Mouse (Mus musculus): Measurements from ENCODE around the gene Larp1b. TPM values are rescaled to one million over a fixed set of nuclear protein-coding genes. Genes with fewer than 3 reads are reported as not detected.

Gene Larp1b
- total RNA-seq, 2 experiments from 2014 or later: 14.1 to 16.4 TPM

DNA sequence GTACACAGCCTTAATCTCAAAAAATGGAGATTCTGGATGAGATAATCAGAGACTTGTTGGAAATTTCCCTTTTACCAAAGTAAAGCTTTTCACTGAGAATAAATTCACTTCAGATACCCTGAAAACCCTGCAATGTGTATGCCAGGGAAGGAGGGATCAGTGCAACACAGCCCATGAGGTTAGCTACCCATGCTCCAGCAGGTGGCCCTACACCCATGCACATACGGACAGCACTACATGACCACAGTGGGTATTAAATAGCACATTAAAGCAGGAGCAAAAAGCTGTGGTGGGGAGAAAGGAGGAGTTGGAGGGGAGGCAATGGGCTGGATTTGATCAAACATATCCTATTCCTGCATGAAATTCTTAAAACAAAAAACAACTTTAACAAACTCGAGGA, 120.9 kb downstream of the Larp1b start:
- H3K27ac ChIP-seq: no peak overlapping the region
- DNase-seq (ENCODE audit: low spot score in 2 of 2): no peak
- H3K4me3 ChIP-seq: no peak overlapping the region
- TF ChIP-seq CTCF (conservative IDR thresholded peaks at IDR 0.05): peak; percentile 34; the same call in 1 of the 2 replicates

DNA sequence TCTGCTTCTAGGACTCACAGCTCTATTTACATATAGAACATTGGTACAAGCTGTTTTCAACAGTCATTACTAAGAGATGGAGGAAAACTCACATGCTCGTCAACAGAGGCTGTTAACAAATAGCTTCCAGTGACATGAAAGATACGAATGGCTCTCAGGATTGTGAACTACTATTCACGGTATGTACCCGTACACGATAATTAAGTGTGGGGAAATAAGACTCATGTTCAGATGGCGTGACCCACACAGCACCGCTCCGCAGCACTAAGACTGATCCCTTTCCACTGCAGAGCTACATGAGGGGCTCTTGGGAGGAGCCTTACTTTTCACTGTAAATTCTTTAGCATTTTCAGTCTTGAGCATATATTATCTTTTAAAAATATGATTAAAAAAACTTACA, 125.7 kb downstream of the Larp1b start:
- no peak overlapping the region for H3K27ac ChIP-seq
- no peak overlapping the region for H3K4me3 ChIP-seq
- TF ChIP-seq CTCF (conservative IDR thresholded peaks at IDR 0.05): no peak
- DNase-seq (ENCODE audit: low spot score in 2 of 2): no peak

DNA sequence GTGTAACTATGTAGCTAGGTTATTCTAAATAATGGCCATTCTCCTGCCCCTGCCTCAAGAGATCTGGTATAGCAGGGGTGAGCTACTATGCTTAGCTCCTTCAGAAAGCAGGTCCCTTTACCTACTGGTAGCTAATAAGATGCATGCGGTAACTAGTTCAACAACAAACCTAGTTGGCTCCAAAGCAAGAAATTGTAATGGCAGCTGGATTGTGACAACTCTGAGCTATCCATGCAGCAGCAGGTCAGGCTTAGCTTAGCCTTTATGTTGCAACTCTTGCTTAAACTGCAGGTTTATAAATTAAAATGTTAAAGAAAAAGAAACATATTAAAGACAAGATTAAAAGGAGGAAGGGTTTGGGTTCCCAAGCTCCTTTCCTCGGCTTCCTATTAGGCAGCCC, 129.0 kb downstream of the Larp1b start:
- DNase-seq (ENCODE audit: low spot score in 2 of 2): no peak
- H3K4me3 ChIP-seq: no peak overlapping the region
- TF ChIP-seq CTCF (conservative IDR thresholded peaks at IDR 0.05): no peak
- H3K27ac ChIP-seq: no peak overlapping the region

DNA sequence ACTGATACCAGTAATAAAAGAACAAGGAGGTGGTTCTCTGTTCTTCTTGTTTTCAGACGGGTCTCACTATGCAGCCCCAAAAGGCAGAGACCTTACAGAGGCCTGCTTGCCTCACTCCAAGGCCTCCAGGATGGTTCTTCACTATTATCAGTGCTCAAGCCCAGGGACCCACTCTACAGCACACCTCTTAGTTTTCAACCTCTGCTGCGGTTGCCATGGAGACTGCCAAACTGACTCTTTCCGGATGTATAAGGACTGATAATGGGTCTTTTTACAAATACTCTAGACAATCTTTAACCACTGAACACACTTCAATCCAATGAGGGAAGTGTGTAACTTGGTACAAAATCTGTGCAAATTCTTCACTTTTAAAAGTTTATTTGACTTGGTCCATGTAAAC, 131.1 kb downstream of the Larp1b start:
- no peak for TF ChIP-seq CTCF (conservative IDR thresholded peaks at IDR 0.05)
- H3K27ac ChIP-seq: no peak overlapping the region
- no peak for DNase-seq (ENCODE audit: low spot score in 2 of 2)
- H3K4me3 ChIP-seq: no peak overlapping the region

DNA sequence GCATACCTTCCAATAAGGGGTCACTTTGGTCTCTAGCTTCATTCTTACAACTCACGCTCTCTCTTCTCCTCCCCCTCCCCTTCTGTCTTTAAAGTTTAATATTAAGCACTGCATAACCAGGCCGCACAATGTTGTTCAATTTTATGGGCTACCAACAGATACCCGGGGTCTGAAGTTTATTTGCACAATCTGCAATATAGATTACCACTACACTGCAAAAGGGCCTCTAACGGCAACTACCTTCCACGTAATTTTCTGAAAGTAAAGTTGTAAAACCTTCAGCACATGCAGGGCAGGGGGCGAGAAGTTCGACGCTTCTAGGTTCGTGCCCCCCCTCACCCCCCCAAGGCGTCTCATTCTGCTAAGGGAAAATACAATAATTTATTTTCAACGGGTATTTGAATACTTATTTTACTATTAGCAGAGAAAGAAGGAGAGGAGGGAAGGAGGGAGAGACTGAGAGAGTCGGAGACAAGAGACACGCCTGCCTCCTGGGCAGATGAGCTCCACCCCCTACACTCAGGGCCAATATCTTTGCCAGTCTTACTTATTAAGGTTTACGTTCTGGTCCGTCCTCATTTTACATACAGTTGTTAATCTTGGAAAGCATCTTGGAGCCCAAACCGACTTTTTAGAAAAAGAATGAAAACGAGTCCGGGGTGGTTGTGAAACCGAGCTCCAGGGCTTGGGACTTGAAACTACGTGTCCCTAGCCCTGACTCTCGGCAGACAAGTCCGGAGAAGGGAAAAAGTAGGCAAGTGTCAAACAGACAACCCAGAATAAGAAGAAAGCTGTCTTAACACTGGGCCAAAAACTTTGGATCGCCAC, 132.1 kb downstream of the Larp1b start:
- TF ChIP-seq CTCF (conservative IDR thresholded peaks at IDR 0.05): no peak
- no peak for DNase-seq (ENCODE audit: low spot score in 2 of 2)
- Histone ChIP-seq H3K27ac (peak overlapping the region; percentile 93), H3K4me3 (peak overlapping the region; percentile 94)

DNA sequence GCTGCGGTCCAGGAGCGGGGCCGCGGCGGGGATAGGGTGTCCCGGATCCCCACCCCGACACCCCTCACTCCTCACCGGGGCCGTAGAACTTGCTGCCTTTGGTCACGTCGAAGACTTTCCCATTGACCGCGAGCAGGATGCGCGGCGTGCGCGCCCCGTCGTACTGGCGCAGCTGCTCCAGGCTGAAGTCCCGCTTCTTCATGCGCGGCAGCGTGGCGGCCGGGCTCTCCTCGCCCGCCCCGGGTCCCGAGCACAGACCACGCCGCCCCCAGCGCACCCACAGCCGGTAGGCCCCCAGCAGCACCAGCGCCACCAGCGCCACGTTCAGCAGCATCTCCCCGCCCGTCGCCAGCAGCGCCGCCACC, 132.9 kb downstream of the Larp1b start:
- Histone ChIP-seq H3K27ac (peak overlapping the region; percentile 93), H3K4me3 (peak overlapping the region; percentile 94)
- TF ChIP-seq CTCF (conservative IDR thresholded peaks at IDR 0.05): no peak
- peak in 1 of 2 experiments; percentile 19 for DNase-seq (ENCODE audit: low spot score in 2 of 2)

DNA sequence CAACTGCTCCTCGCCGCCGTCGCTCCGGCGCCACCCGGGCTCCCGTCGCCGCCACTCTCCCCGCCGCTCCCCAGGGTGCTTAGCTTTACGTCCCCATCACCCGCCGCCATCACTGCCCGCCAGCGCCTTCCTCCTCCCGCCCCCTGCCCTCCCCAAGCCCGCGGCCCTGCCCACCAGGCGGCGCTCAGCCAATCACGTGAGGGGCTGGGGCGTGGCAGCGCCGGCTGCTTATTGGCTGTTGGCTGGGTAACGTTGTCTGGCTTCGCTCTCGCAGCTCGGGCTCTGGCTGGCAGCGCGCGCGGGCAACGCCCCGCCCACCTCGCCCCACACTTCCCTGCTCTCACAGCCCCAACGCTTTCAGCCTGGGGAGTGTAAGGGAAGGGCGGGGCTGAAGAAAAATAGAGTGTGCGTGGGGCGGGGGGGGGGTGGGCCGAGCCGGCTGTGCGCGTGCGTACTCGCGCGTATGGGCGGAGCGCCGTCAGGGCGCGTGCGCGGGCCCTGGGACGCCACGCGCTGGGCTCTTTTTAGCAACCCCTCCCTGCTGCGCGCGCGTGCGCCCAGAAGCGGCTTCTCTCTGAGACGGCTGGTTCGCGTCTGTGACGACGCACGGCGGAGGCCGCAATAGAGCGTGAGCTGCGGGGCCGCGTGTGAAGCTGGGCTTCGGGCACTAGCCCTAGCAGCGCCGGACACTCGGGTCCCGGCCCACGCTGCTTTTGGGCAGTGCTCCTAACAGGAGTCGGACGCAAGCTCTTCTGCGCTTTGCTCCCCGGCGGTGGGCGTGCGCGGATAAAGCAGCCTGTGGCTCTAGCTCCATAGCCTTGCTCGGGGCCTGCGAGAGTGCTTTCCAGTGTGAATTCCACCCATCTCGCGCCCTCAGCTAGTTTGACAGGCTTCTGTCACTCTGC, 133.5 kb downstream of the Larp1b start, which contains the start of gene Pgrmc2:
Pgrmc2 (minus strand) TSS at position 162 of the 905 bp plus-strand sequence.
- DNase-seq (ENCODE audit: low spot score in 2 of 2): peak; percentile 98 to 99
- Histone ChIP-seq H3K4me3 (peak within 1 kb of the TSS; percentile 94), H3K27ac (peak within 1 kb of the TSS; percentile 97)
- peak; percentile 63 for TF ChIP-seq CTCF (conservative IDR thresholded peaks at IDR 0.05)

DNA sequence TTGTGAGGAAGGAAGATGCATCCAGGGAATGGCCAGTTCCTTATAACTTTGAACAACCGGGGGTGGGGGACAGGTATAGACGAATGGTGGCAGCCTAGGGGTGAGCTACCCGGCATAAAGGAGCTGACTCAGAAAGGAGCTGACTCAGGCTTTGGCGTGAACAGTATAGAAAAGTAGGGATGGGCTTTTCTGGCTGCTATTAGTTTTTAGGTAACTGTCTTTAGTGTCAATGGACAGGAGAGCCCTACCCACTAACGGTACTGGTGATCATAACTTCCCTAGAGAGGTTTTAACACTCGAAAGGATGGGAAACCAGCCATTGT, 134.1 kb downstream of the Larp1b start:
- peak overlapping the region; percentile 94 for H3K4me3 ChIP-seq
- no peak for DNase-seq (ENCODE audit: low spot score in 2 of 2)
- peak overlapping the region; percentile 97 for H3K27ac ChIP-seq
- TF ChIP-seq CTCF (conservative IDR thresholded peaks at IDR 0.05): no peak

DNA sequence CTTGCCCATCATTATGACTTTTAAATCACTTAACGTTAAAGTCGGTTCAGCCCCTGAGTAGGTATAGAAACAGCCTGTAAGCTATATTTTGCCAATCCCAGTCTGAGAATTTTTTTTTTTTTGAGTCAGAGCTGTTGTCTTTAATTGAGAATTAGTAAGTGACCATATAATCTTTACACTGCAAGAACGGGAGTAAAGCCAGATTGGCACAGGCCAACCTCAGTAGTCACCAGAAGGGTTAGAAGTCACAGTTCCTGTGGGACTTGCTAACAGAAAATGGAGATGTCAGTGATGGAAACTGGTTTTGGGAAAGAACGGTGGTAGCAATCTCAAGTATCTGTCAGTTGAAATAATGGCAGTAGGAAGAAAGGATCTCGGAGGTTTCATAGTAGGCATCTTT, 134.8 kb downstream of the Larp1b start:
- no peak for TF ChIP-seq CTCF (conservative IDR thresholded peaks at IDR 0.05)
- no peak for DNase-seq (ENCODE audit: low spot score in 2 of 2)
- H3K4me3 ChIP-seq: no peak overlapping the region
- no peak overlapping the region for H3K27ac ChIP-seq

DNA sequence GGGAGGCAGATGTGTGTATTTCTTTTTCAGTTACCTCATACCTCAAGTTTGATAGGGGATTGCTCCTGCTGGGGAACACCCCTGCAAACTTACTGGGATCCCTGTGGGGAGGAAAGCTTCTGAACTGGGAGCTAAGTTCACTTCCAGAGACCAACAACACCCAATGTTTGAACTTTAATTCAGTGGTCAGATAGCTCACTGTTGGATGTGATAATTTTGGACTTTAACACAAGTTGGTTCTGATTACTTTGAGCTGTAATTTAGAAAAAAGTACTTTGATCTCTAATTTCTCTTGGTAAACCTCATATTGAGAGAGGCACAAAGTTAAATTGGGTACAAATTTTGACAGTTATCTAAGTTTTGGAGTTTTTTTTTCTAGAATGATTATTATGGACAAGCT, 137.4 kb downstream of the Larp1b start:
- DNase-seq (ENCODE audit: low spot score in 2 of 2): no peak
- H3K4me3 ChIP-seq: no peak overlapping the region
- no peak overlapping the region for H3K27ac ChIP-seq
- no peak for TF ChIP-seq CTCF (conservative IDR thresholded peaks at IDR 0.05)

Other genes with a start within 250 kb of the Larp1b start
- under 1 TPM in 1 of 2 experiments, not detected in 1; 0.22 TPM for gene Slc25a31, start 241.0 kb upstream of the Larp1b start, total RNA-seq (2021)
- 100 to 1,000 TPM; 146 to 155 TPM for gene Hspa4l, start 205.3 kb upstream of the Larp1b start, total RNA-seq (2021)
- 1 to 10 TPM; 3.8 to 6.0 TPM for gene Plk4, start 149.8 kb upstream of the Larp1b start, total RNA-seq (2021)
- gene Mfsd8, start 102.9 kb upstream of the Larp1b start, total RNA-seq (2021): 10 to 100 TPM; 19.5 to 24.0 TPM
- 10 to 100 TPM; 12.2 to 14.5 TPM for gene Abhd18, start 102.9 kb upstream of the Larp1b start, total RNA-seq (2021)
- gene 1700034I23Rik, start 47.3 kb upstream of the Larp1b start, total RNA-seq (2021): under 1 TPM in 1 of 2 experiments, not detected in 1; 0.25 TPM
- gene Pgrmc2, start 133.2 kb downstream of the Larp1b start, total RNA-seq (2021): 10 to 100 TPM; 54.4 to 56.4 TPM